Mouse (Mus musculus) ES-Bruce4 (cell line): ENCODE measurements around the gene Sec11a.

Experiments
- EP300 ChIP-seq: IDR thresholded peaks from 2 replicates; pipeline ENCODE4 v1.6.1; 2011; ENCODE audit warnings: low read depth, low read length; ENCODE audit not compliant: insufficient read depth
- POLR2A ChIP-seq: IDR thresholded peaks from one replicate; pipeline ENCODE4 v1.8.1; 2011; ENCODE audit warnings: low read length; ENCODE audit not compliant: insufficient read depth

DNA sequence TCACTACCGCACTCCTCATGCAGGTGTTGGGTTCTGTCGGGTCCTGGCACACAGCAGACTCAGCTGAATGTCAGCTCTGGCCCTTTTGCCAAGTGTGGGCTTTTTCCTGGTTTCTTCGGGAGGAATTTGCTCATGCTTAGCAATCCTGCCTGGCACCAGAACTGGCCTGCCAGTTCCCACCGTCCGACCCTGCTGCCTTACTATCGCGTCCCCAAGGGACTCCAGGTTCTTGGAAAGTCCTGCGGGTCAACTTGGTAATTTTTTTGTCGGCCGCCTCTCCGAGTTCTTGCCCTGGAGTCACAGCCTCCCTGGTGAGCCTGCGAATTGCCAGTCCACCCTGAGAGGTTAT, 45.0 kb upstream of the Sec11a start:
- TF ChIP-seq POLR2A (no peak), EP300 (no peak)
